Mouse (Mus musculus) myocyte (in vitro differentiated cells): ENCODE data around the gene Hpcal1. TPM values are rescaled to one million over a fixed set of nuclear protein-coding genes. Genes with fewer than 3 reads are reported as not detected.

Source experiments
- H3K27me3 ChIP-seq: one replicate; pipeline ENCODE4 v1.6.1; 2011; ENCODE audit not compliant: control insufficient read depth, insufficient read depth, insufficient read length
- H3K36me3 ChIP-seq: one replicate; pipeline ENCODE4 v1.6.1; 2011; ENCODE audit not compliant: control insufficient read depth, insufficient read depth
- H3K4me2 ChIP-seq: one replicate; pipeline ENCODE4 v1.6.1; 2011; ENCODE audit warnings: low read depth, control low read depth
- H3K4me3 ChIP-seq: one replicate; pipeline ENCODE4 v1.5.1; 2011; ENCODE audit warnings: mild to moderate bottlenecking, control low read depth, moderate library complexity
- H3K79me2 ChIP-seq: one replicate; pipeline ENCODE4 v1.6.1; 2011; ENCODE audit not compliant: control insufficient read depth, insufficient read depth
- H3ac ChIP-seq: one replicate; pipeline ENCODE4 v1.6.1; 2011; ENCODE audit not compliant: control insufficient read depth, insufficient read length
- CEBPB ChIP-seq: IDR thresholded peaks from 2 replicates; pipeline ENCODE4 v1.6.1; 2011; ENCODE audit warnings: mild to moderate bottlenecking, moderate library complexity; ENCODE audit not compliant: poor library complexity, insufficient read depth, severe bottlenecking
- E2F4 ChIP-seq: IDR thresholded peaks from one replicate; pipeline ENCODE4 v1.6.1; 2011; ENCODE audit warnings: mild to moderate bottlenecking, control low read depth, moderate library complexity; ENCODE audit not compliant: insufficient read depth
- MAX ChIP-seq: IDR thresholded peaks from one replicate; pipeline ENCODE4 v1.6.1; 2011; ENCODE audit warnings: low read depth, mild to moderate bottlenecking, control low read depth
- MYOD1 ChIP-seq, 3 experiments: IDR thresholded peaks; one replicate each; pipeline ENCODE4 v1.6.1; 2011; ENCODE audit warnings: control low read depth in 2 of 3, low read depth in 2 of 3, mild to moderate bottlenecking in 2 of 3, moderate library complexity in 1 of 3; ENCODE audit not compliant: insufficient read length in 2 of 3, control insufficient read depth in 1 of 3
- MYOG ChIP-seq, 3 experiments: IDR thresholded peaks; one replicate each; pipeline ENCODE4 v1.6.1; 2011; ENCODE audit warnings: control low read depth in 2 of 3, low read depth in 2 of 3, mild to moderate bottlenecking in 2 of 3; ENCODE audit not compliant: insufficient read length in 2 of 3, control insufficient read depth in 1 of 3, insufficient read depth in 1 of 3
- POLR2A ChIP-seq: IDR thresholded peaks from one replicate; pipeline ENCODE4 v1.6.1; 2011; ENCODE audit warnings: low read depth, mild to moderate bottlenecking, control low read depth, moderate library complexity; ENCODE audit not compliant: insufficient read length
- POLR2AphosphoS2 ChIP-seq: IDR thresholded peaks from one replicate; pipeline ENCODE4 v1.6.1; 2011; ENCODE audit warnings: low read depth, control low read depth; ENCODE audit not compliant: insufficient read length
- REST ChIP-seq: IDR thresholded peaks from one replicate; pipeline ENCODE4 v1.6.1; 2011; ENCODE audit warnings: mild to moderate bottlenecking, control low read depth, moderate library complexity; ENCODE audit not compliant: insufficient read depth, insufficient read length
- SRF ChIP-seq: IDR thresholded peaks from one replicate; pipeline ENCODE4 v1.6.1; 2011; ENCODE audit warnings: low read depth; ENCODE audit not compliant: control insufficient read depth, insufficient read length
- TCF12 ChIP-seq: IDR thresholded peaks from one replicate; pipeline ENCODE4 v1.6.1; 2011; ENCODE audit warnings: mild to moderate bottlenecking, control low read depth; ENCODE audit not compliant: poor library complexity, insufficient read depth, severe bottlenecking
- TCF3 ChIP-seq: IDR thresholded peaks from one replicate; pipeline ENCODE4 v1.6.1; 2011; ENCODE audit warnings: low read depth, control low read depth; ENCODE audit not compliant: insufficient read length
- USF1 ChIP-seq: IDR thresholded peaks from one replicate; pipeline ENCODE4 v1.6.1; 2011; ENCODE audit warnings: low read depth, mild to moderate bottlenecking, control low read depth, moderate library complexity
- polyA plus RNA-seq: library from polyadenylated mRNA; unstranded; fragments of >200 nt; fragmentation: generic; extraction: Trizol; gene quantifications from one replicate; pipeline ENCODE4 v1.2.1, GENCODE M21; 2012; ENCODE audit warnings: missing spikeins

Gene Hpcal1
- polyA plus RNA-seq, 1 experiment = 89.4 TPM

- Histone ChIP-seq H3K36me3 (no peaks in the 10 kb centered on the region), H3ac (no peak overlapping the region), H3K4me3 (no peak overlapping the region), H3K4me2 (no peak overlapping the region), H3K79me2 (peaks cover 100% of the 10 kb centered on the region), H3K27me3 (no peaks in the 10 kb centered on the region)
- no peak for TF ChIP-seq TCF12
- no peak for TF ChIP-seq POLR2AphosphoS2
Measured at GRCm38 (mm10) chr12:17702944-17703335, 12.3 kb downstream of the Hpcal1 start.

GRCm38 (mm10) chr12:17703866-17704265, 13.2 kb downstream of the Hpcal1 start:
- H3K4me3 ChIP-seq = no peak overlapping the region
- peaks cover 100% of the 10 kb centered on the region for H3K79me2 ChIP-seq
- no peaks in the 10 kb centered on the region for H3K36me3 ChIP-seq
- no peak overlapping the region for H3ac ChIP-seq
- H3K27me3 ChIP-seq = no peaks in the 10 kb centered on the region
- TF ChIP-seq SRF (no peak), E2F4 (no peak), TCF12 (no peak), USF1 (no peak), REST (no peak), MAX (no peak), MYOG (IDR thresholded peaks at IDR 0.05; ENCODE audit: control insufficient read depth in 1 of 3, insufficient read depth in 1 of 3, insufficient read length in 2 of 3, low read depth in 2 of 3) (no peak), TCF3 (no peak), POLR2A (no peak), MYOD1 (IDR thresholded peaks at IDR 0.05; ENCODE audit: control insufficient read depth in 1 of 3, insufficient read length in 2 of 3, low read depth in 2 of 3) (no peak), POLR2AphosphoS2 (no peak), CEBPB (no peak)
- no peak overlapping the region for H3K4me2 ChIP-seq

GRCm38 (mm10) chr12:17707472-17707871, 16.8 kb downstream of the Hpcal1 start:
- Histone ChIP-seq H3K4me2 (no peak overlapping the region), H3K4me3 (no peak overlapping the region), H3K27me3 (no peaks in the 10 kb centered on the region), H3ac (no peak overlapping the region), H3K79me2 (peaks cover 100% of the 10 kb centered on the region), H3K36me3 (no peaks in the 10 kb centered on the region)
- TF ChIP-seq MAX = no peak
- TF ChIP-seq USF1 = no peak
- TF ChIP-seq E2F4 = no peak
- no peak for TF ChIP-seq MYOD1 (IDR thresholded peaks at IDR 0.05; ENCODE audit: control insufficient read depth in 1 of 3, insufficient read length in 2 of 3, low read depth in 2 of 3)
- no peak for TF ChIP-seq TCF12
- TF ChIP-seq TCF3 = no peak
- TF ChIP-seq CEBPB = no peak
- TF ChIP-seq REST = no peak
- TF ChIP-seq POLR2A = no peak
- TF ChIP-seq SRF = no peak
- no peak for TF ChIP-seq MYOG (IDR thresholded peaks at IDR 0.05; ENCODE audit: control insufficient read depth in 1 of 3, insufficient read depth in 1 of 3, insufficient read length in 2 of 3, low read depth in 2 of 3)
- no peak for TF ChIP-seq POLR2AphosphoS2

GRCm38 (mm10) chr12:17709451-17709850, 18.8 kb downstream of the Hpcal1 start:
- H3K4me3 ChIP-seq = no peak overlapping the region
- no peak overlapping the region for H3K4me2 ChIP-seq
- H3K79me2 ChIP-seq = peaks cover 100% of the 10 kb centered on the region
- no peaks in the 10 kb centered on the region for H3K36me3 ChIP-seq
- H3ac ChIP-seq = no peak overlapping the region
- H3K27me3 ChIP-seq = no peaks in the 10 kb centered on the region
- TF ChIP-seq MYOG (IDR thresholded peaks at IDR 0.05; ENCODE audit: control insufficient read depth in 1 of 3, insufficient read depth in 1 of 3, insufficient read length in 2 of 3, low read depth in 2 of 3) = no peak
- TF ChIP-seq TCF3 = no peak
- TF ChIP-seq POLR2A = no peak
- no peak for TF ChIP-seq REST
- no peak for TF ChIP-seq MAX
- no peak for TF ChIP-seq CEBPB
- no peak for TF ChIP-seq SRF
- no peak for TF ChIP-seq POLR2AphosphoS2
- no peak for TF ChIP-seq TCF12
- TF ChIP-seq USF1 = no peak
- TF ChIP-seq MYOD1 (IDR thresholded peaks at IDR 0.05; ENCODE audit: control insufficient read depth in 1 of 3, insufficient read length in 2 of 3, low read depth in 2 of 3) = no peak
- no peak for TF ChIP-seq E2F4
